ENCODE assay signal across 8 mouse cellular contexts in the genomic region with DNA sequence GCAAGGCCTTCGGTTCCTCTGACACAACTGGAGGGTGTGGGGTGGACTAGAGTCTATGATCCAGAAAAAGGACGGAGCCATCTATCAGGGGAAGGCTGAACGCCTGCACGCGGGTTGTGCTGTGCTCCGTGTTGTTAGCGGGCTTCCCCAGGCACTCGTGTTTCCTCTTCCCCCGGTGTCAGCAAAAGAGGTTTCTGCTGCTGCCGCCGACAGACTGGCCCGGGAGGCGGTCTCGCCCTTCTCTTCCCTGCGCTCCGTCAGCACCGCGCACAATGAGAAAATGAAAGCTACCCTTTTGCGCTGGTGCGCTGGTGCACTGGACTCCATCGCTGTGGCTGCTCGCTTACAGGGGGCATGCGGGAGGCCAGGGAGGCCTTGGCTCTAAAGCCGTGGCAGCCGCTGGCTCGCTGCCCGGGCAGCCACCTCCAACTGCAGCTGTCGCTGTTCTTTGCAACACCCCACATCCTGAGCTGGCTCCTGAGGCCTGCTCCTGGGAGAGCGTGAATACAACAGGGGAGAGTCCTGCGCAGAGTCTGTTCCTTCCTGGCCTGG. TPM values are rescaled to one million over a fixed set of nuclear protein-coding genes. Genes with fewer than 3 reads are reported as not detected.
A peak's percentile ranks its signal among the peaks of the same experiment; 100 is the strongest.
DNase-seq lines count a peak whose midpoint lies in the region; ATAC-seq lines count a peak whose summit lies in the region.

No protein-coding gene starts in this region.

- H3K4me2 ChIP-seq in hindbrain, embryonic 12.5 days (replicated peaks) = peak overlapping the region; percentile 57

- peak; percentile 80 for DNase-seq in NIH3T3 (ENCODE audit: low read depth)
- DNase-seq in cerebellum, adult 8-10 months = peak; percentile 43
- peak; percentile 38 to 50 for DNase-seq in layer of hippocampus, postnatal 36 days
- DNase-seq in right cerebral cortex, adult 2 months (ENCODE audit: low spot score in 2 of 2) = peak; percentile 29 to 60
- no peak for DNase-seq in adipocyte (ENCODE audit: low spot score)

- peak; percentile 91 for ATAC-seq in frontal cortex, adult (ENCODE audit: low TSS enrichment)
- ATAC-seq in hindbrain, embryonic 12.5 days (ENCODE audit: low FRiP score) = peak; percentile 77

- peak overlapping the region; percentile 74 for H3K27ac ChIP-seq in hindbrain, embryonic 12.5 days

- peak overlapping the region; percentile 65 for H3K9ac ChIP-seq in hindbrain, embryonic 12.5 days

- H3K36me3 ChIP-seq in hindbrain, embryonic 12.5 days = no peaks in the 10 kb centered on the region
- peaks cover 3% of the 10 kb centered on the region for H3K36me3 ChIP-seq in megakaryocyte, embryonic 14.5 days (replicated peaks; ENCODE audit: low read length)

- WGBS in hindbrain, embryonic 12.5 days = 4% methylated on average over 30 of the region's 30 CpGs

- no peaks in the 10 kb centered on the region for H3K9me3 ChIP-seq in hindbrain, embryonic 12.5 days (replicated peaks)
- peaks cover 10% of the 10 kb centered on the region for H3K9me3 ChIP-seq in megakaryocyte, embryonic 14.5 days

- peaks cover 19% of the 10 kb centered on the region for H3K4me1 ChIP-seq in hindbrain, embryonic 12.5 days
- peaks cover 36% of the 10 kb centered on the region for H3K4me1 ChIP-seq in megakaryocyte, embryonic 14.5 days

- no peaks in the 10 kb centered on the region for H3K27me3 ChIP-seq in hindbrain, embryonic 12.5 days
- no peaks in the 10 kb centered on the region for H3K27me3 ChIP-seq in megakaryocyte, embryonic 14.5 days (replicated peaks)

- H3K4me3 ChIP-seq in hindbrain, embryonic 12.5 days = peak overlapping the region; percentile 29
- peak overlapping the region; percentile 92 for H3K4me3 ChIP-seq in megakaryocyte, embryonic 14.5 days (replicated peaks)

RNA-seq across cellular contexts. Expression of gene Gm42791, which starts 36.3 kb away (rescaled TPM):
- 0.49 and 3.3 TPM in 2 replicates for polyA plus RNA-seq in hindbrain, embryonic 12.5 days (2016; fragmentation: Nextera tagmentation; extraction: Ambion mirVana)
- 10 to 100 TPM; 24.3 to 31.6 TPM for total RNA-seq in layer of hippocampus, postnatal 36 days (2021)
- not detected in 2 replicates for polyA plus RNA-seq in megakaryocyte, embryonic 14.5 days (2012; ENCODE audit: insufficient read depth, low replicate concordance)
